Mouse (Mus musculus): Measurements from ENCODE around the gene Efna2. TPM values are rescaled to one million over a fixed set of nuclear protein-coding genes. Genes with fewer than 3 reads are reported as not detected.

Gene Efna2
- polyA plus RNA-seq, 1 experiment from 2014 or later: 24.8 TPM

GRCm38 (mm10) chr10:80146568-80147011, 32.7 kb upstream of the Efna2 start:
- Histone ChIP-seq H3K9me3 (ENCODE audit: control insufficient read depth, low read length) (no peaks in the 10 kb centered on the region), H3K27ac (ENCODE audit: low read depth, low read length) (peak overlapping the region; percentile 47; the same call in 1 of the 2 replicates), H3K36me3 (ENCODE audit: control insufficient read depth, insufficient read depth, low read length) (peaks cover 3% of the 10 kb centered on the region; the same call in 1 of the 2 replicates), H3K4me3 (ENCODE audit: low read depth, low read length) (no peak overlapping the region), H3K4me2 (replicated peaks; ENCODE audit: low read depth, low read length) (no peak overlapping the region), H3K9ac (ENCODE audit: low read depth, low read length) (no peak overlapping the region), H3K27me3 (ENCODE audit: control insufficient read depth, insufficient read depth, low read length) (no peaks in the 10 kb centered on the region), H3K4me1 (replicated peaks; ENCODE audit: control insufficient read depth, insufficient read depth, low read length) (peaks cover 7% of the 10 kb centered on the region)
- ATAC-seq (ENCODE audit: low FRiP score) (no peak), DNase-seq (ENCODE audit: low spot score) (no peak)
- 65% methylated on average over 4 of the region's 4 CpGs for WGBS

- peaks cover 7% of the 10 kb centered on the region; the same call in 1 of the 2 replicates for H3K36me3 ChIP-seq (ENCODE audit: control insufficient read depth, insufficient read depth, low read length)
- no peaks in the 10 kb centered on the region for H3K9me3 ChIP-seq (ENCODE audit: control insufficient read depth, low read length)
- peak overlapping the region; percentile 100 for H3K27ac ChIP-seq (ENCODE audit: low read depth, low read length)
- ATAC-seq (ENCODE audit: low FRiP score) (no peak), DNase-seq (ENCODE audit: low spot score) (no peak)
- H3K4me1 ChIP-seq (replicated peaks; ENCODE audit: control insufficient read depth, insufficient read depth, low read length): peaks cover 7% of the 10 kb centered on the region
- H3K27me3 ChIP-seq (ENCODE audit: control insufficient read depth, insufficient read depth, low read length): no peaks in the 10 kb centered on the region
- H3K4me2 ChIP-seq (replicated peaks; ENCODE audit: low read depth, low read length): peak overlapping the region; percentile 74; the same call in 1 of the 2 replicates
- H3K4me3 ChIP-seq (ENCODE audit: low read depth, low read length): peak overlapping the region; percentile 12; the same call in 1 of the 2 replicates
- H3K9ac ChIP-seq (ENCODE audit: low read depth, low read length): peak overlapping the region; percentile 99
- 82% methylated on average over 5 of the region's 5 CpGs for WGBS
Observed at GRCm38 (mm10) chr10:80147146-80147718, 32.0 kb upstream of the Efna2 start.

GRCm38 (mm10) chr10:80147719-80148601, 31.3 kb upstream of the Efna2 start, which contains the start of gene Midn:
Midn (plus strand) TSS chr10:80148272.
- Histone ChIP-seq H3K4me2 (replicated peaks; ENCODE audit: low read depth, low read length) (peak within 1 kb of the TSS; percentile 74), H3K9ac (ENCODE audit: low read depth, low read length) (peak within 1 kb of the TSS; percentile 99), H3K36me3 (ENCODE audit: control insufficient read depth, insufficient read depth, low read length) (peaks cover 9% of the 10 kb centered on the region; the same call in 1 of the 2 replicates), H3K4me1 (replicated peaks; ENCODE audit: control insufficient read depth, insufficient read depth, low read length) (peaks cover 8% of the 10 kb centered on the region), H3K9me3 (ENCODE audit: control insufficient read depth, low read length) (no peaks in the 10 kb centered on the region), H3K27ac (ENCODE audit: low read depth, low read length) (peak within 1 kb of the TSS; percentile 100), H3K27me3 (ENCODE audit: control insufficient read depth, insufficient read depth, low read length) (no peaks in the 10 kb centered on the region), H3K4me3 (ENCODE audit: low read depth, low read length) (peak within 1 kb of the TSS; percentile 100)
- ATAC-seq (ENCODE audit: low FRiP score): peak; percentile 38
- WGBS: 2% methylated on average over 32 of the region's 42 CpGs
- DNase-seq (ENCODE audit: low spot score): peak; percentile 73

GRCm38 (mm10) chr10:80148610-80149290, 30.5 kb upstream of the Efna2 start:
- H3K9me3 ChIP-seq (ENCODE audit: control insufficient read depth, low read length): no peaks in the 10 kb centered on the region
- no peaks in the 10 kb centered on the region for H3K27me3 ChIP-seq (ENCODE audit: control insufficient read depth, insufficient read depth, low read length)
- H3K36me3 ChIP-seq (ENCODE audit: control insufficient read depth, insufficient read depth, low read length): peaks cover 14% of the 10 kb centered on the region; the same call in 1 of the 2 replicates
- peak overlapping the region; percentile 99 for H3K9ac ChIP-seq (ENCODE audit: low read depth, low read length)
- peak overlapping the region; percentile 74 for H3K4me2 ChIP-seq (replicated peaks; ENCODE audit: low read depth, low read length)
- WGBS: 0% methylated on average over 55 of the region's 57 CpGs
- DNase-seq (ENCODE audit: low spot score): peak; percentile 95
- H3K4me1 ChIP-seq (replicated peaks; ENCODE audit: control insufficient read depth, insufficient read depth, low read length): peaks cover 15% of the 10 kb centered on the region
- H3K27ac ChIP-seq (ENCODE audit: low read depth, low read length): peak overlapping the region; percentile 100
- peak; percentile 41 for ATAC-seq (ENCODE audit: low FRiP score)
- H3K4me3 ChIP-seq (ENCODE audit: low read depth, low read length): peak overlapping the region; percentile 100

- Histone ChIP-seq H3K4me1 (replicated peaks; ENCODE audit: control insufficient read depth, insufficient read depth, low read length) (peaks cover 21% of the 10 kb centered on the region), H3K27ac (ENCODE audit: low read depth, low read length) (peak overlapping the region; percentile 100), H3K4me3 (ENCODE audit: low read depth, low read length) (peak overlapping the region; percentile 100), H3K4me2 (replicated peaks; ENCODE audit: low read depth, low read length) (peak overlapping the region; percentile 93), H3K36me3 (ENCODE audit: control insufficient read depth, insufficient read depth, low read length) (peaks cover 22% of the 10 kb centered on the region), H3K9me3 (ENCODE audit: control insufficient read depth, low read length) (no peaks in the 10 kb centered on the region), H3K9ac (ENCODE audit: low read depth, low read length) (peak overlapping the region; percentile 100), H3K27me3 (ENCODE audit: control insufficient read depth, insufficient read depth, low read length) (no peaks in the 10 kb centered on the region)
- ATAC-seq (ENCODE audit: low FRiP score) (peak; percentile 81), DNase-seq (ENCODE audit: low spot score) (peak; percentile 98)
- WGBS: under 1% methylated on average over 84 of the region's 88 CpGs
Observed at GRCm38 (mm10) chr10:80149291-80150225, 29.7 kb upstream of the Efna2 start.

- WGBS: under 1% methylated on average over 46 of the region's 71 CpGs
- Histone ChIP-seq H3K27ac (ENCODE audit: low read depth, low read length) (peak overlapping the region; percentile 100), H3K4me3 (ENCODE audit: low read depth, low read length) (peak overlapping the region; percentile 100), H3K36me3 (ENCODE audit: control insufficient read depth, insufficient read depth, low read length) (peaks cover 32% of the 10 kb centered on the region), H3K9ac (ENCODE audit: low read depth, low read length) (peak overlapping the region; percentile 100), H3K9me3 (ENCODE audit: control insufficient read depth, low read length) (no peaks in the 10 kb centered on the region), H3K27me3 (ENCODE audit: control insufficient read depth, insufficient read depth, low read length) (no peaks in the 10 kb centered on the region), H3K4me1 (replicated peaks; ENCODE audit: control insufficient read depth, insufficient read depth, low read length) (peaks cover 29% of the 10 kb centered on the region), H3K4me2 (replicated peaks; ENCODE audit: low read depth, low read length) (peak overlapping the region; percentile 93)
- ATAC-seq (ENCODE audit: low FRiP score) (peak; percentile 8; the same call in 1 of the 2 replicates), DNase-seq (ENCODE audit: low spot score) (peak; percentile 91)
Observed at GRCm38 (mm10) chr10:80150226-80151210, 28.8 kb upstream of the Efna2 start.
